Mouse (Mus musculus): Measurements from ENCODE around the gene Hfm1.

GRCm38 (mm10) chr5:106831401-106831800, 94.7 kb downstream of the Hfm1 start:
- TF ChIP-seq GATA1 (IDR thresholded peaks at IDR 0.05; ENCODE audit: borderline replicate concordance, low read length) (no peak), FLI1 (IDR thresholded peaks at IDR 0.05; ENCODE audit: low read length) (no peak)

Data from megakaryocyte, embryonic 14.5 days (primary cell).